Mouse (Mus musculus) adipose tissue, adult 10 weeks (tissue): Measurements from ENCODE around the gene Rxrg. TPM values are rescaled to one million over a fixed set of nuclear protein-coding genes. Genes with fewer than 3 reads are reported as not detected.

Experiments
- polyA plus RNA-seq: library from polyadenylated mRNA; stranded (reverse); fragments of 350-450 nt; fragmentation: Illumina TruSeq; extraction: RNeasy Lipid Tissue Mini Kit (QIAGEN cat#74804); gene quantifications from one replicate; pipeline ENCODE4 v1.2.3, GENCODE M21; 2014; ENCODE audit warnings: low read depth, low replicate concordance

Gene Rxrg
- polyA plus RNA-seq, result 8.1 TPM

DNA sequence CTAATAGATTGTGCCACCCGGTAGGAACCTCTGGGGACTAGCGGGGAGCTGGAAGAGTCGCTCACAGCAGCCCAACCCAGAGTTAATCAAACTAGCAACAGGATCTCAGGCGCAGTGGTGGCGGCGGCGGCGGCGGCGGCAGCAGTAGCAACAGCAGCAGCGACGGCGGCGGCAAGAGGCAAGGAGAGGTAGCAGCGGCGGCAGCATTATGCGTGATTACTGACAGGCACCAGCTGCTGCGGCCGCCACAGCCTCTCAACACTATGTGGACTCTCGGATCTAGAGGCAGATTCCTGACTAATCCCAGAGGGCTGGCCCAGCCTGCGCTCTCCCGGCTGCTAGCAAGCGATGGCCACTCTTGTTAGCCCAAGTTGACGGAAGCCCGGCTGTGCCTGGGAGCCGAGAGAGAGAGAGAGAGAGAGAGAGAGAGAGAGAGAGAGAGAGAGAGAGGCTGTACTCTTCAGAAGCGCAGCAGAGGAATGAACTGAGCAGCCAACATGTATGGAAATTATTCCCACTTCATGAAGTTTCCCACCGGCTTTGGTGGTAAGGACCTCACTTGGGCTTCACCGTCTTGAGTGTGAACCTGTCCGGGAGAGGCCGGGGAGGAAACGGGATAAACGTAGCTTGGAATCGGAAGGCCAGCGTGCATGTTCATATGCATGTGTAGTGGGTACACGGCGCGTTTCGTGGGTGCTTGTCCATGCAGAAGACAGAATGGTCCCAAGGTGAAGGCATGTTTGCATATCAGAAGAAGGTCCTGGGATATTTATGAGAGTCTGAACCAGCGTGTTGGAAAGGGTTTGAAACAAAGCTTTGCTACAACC is at the start of gene Rxrg:
Gene Rxrg, plus strand, starts transcription at position 130 of the 827 bp plus-strand sequence.

DNA sequence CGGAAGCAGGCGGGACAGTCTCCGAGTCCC is 90.9 kb downstream of the Rxrg start, which contains the start of gene Lmx1a:
Gene Lmx1a, plus strand, starts transcription at position 6 of the 30 bp plus-strand sequence.

Other genes starting within 250 kb of the Rxrg start
- 39.1 TPM for gene Aldh9a1, start 248.4 kb upstream of the Rxrg start, polyA plus RNA-seq
- gene Mgst3, start 204.5 kb upstream of the Rxrg start, polyA plus RNA-seq, result 110 TPM
- gene Lrrc52, start 131.6 kb upstream of the Rxrg start, polyA plus RNA-seq, result 0.46 TPM
- gene Lmx1a, start 90.9 kb downstream of the Rxrg start, polyA plus RNA-seq, result not detected